Mouse (Mus musculus): ENCODE results near the gene Iqsec1. TPM values are rescaled to one million over a fixed set of nuclear protein-coding genes. Genes with fewer than 3 reads are reported as not detected.
"Not testable (repeated sequence)": the region's sequence is repeated elsewhere in the genome, so short reads cannot be mapped to it uniquely, and the experiment has no call there.

The Iqsec1 gene
- polyA plus RNA-seq, 1 experiment from 2014 or later, result 8.7 TPM

GRCm38 (mm10) chr6:90632526-90632925, 356.0 kb downstream of the Iqsec1 start:
- not testable (repeated sequence) for H3K27me3 ChIP-seq (replicated peaks); H3K27ac ChIP-seq; H3K9me3 ChIP-seq; H3K9ac ChIP-seq; H3K36me3 ChIP-seq; ATAC-seq; H3K4me1 ChIP-seq (replicated peaks); H3K4me2 ChIP-seq (replicated peaks); H3K4me3 ChIP-seq (replicated peaks)
- 81% methylated on average over 3 of the region's 3 CpGs for WGBS

- no peaks in the 10 kb centered on the region for H3K27me3 ChIP-seq (replicated peaks)
- 92% methylated on average over 7 of the region's 7 CpGs for WGBS
- no peaks in the 10 kb centered on the region for H3K9me3 ChIP-seq
- no peak overlapping the region for H3K27ac ChIP-seq
- H3K4me1 ChIP-seq (replicated peaks), result no peaks in the 10 kb centered on the region
- H3K4me2 ChIP-seq (replicated peaks), result no peak overlapping the region
- H3K4me3 ChIP-seq (replicated peaks), result no peak overlapping the region
- H3K36me3 ChIP-seq, result no peaks in the 10 kb centered on the region
- no peak overlapping the region for H3K9ac ChIP-seq
- no peak for ATAC-seq
These were observed 358.1 kb downstream of the Iqsec1 start for GRCm38 (mm10) chr6:90630427-90630826.

- Histone ChIP-seq H3K9me3 (no peaks in the 10 kb centered on the region), H3K36me3 (no peaks in the 10 kb centered on the region), H3K27ac (no peak overlapping the region), H3K9ac (no peak overlapping the region), H3K4me1 (replicated peaks) (peaks cover 5% of the 10 kb centered on the region), H3K4me3 (replicated peaks) (no peak overlapping the region), H3K27me3 (replicated peaks) (no peaks in the 10 kb centered on the region), H3K4me2 (replicated peaks) (no peak overlapping the region)
- WGBS, result 73% methylated on average over 6 of the region's 6 CpGs
- no peak for ATAC-seq
These were observed 359.0 kb downstream of the Iqsec1 start for GRCm38 (mm10) chr6:90629506-90629905.

GRCm38 (mm10) chr6:90627556-90627955, 360.9 kb downstream of the Iqsec1 start:
- Histone ChIP-seq H3K4me2 (replicated peaks) (no peak overlapping the region), H3K4me3 (replicated peaks) (no peak overlapping the region), H3K9me3 (no peaks in the 10 kb centered on the region), H3K4me1 (replicated peaks) (peaks cover 7% of the 10 kb centered on the region), H3K36me3 (no peaks in the 10 kb centered on the region), H3K27me3 (replicated peaks) (no peaks in the 10 kb centered on the region), H3K9ac (no peak overlapping the region), H3K27ac (no peak overlapping the region)
- no peak for ATAC-seq
- WGBS, result 80% methylated on average over 4 of the region's 4 CpGs

GRCm38 (mm10) chr6:90625207-90625994, 363.1 kb downstream of the Iqsec1 start:
- peaks cover 19% of the 10 kb centered on the region for H3K4me1 ChIP-seq (replicated peaks)
- no peak overlapping the region for H3K4me2 ChIP-seq (replicated peaks)
- H3K9ac ChIP-seq, result no peak overlapping the region
- no peaks in the 10 kb centered on the region for H3K36me3 ChIP-seq
- H3K4me3 ChIP-seq (replicated peaks), result no peak overlapping the region
- no peaks in the 10 kb centered on the region for H3K9me3 ChIP-seq
- H3K27ac ChIP-seq, result no peak overlapping the region
- no peak for ATAC-seq
- 84% methylated on average over 7 of the region's 7 CpGs for WGBS
- H3K27me3 ChIP-seq (replicated peaks), result no peaks in the 10 kb centered on the region

GRCm38 (mm10) chr6:90624733-90625132, 363.8 kb downstream of the Iqsec1 start:
- no peak overlapping the region for H3K27ac ChIP-seq
- H3K4me1 ChIP-seq (replicated peaks), result peaks cover 19% of the 10 kb centered on the region

GRCm38 (mm10) chr6:90624184-90624583, 364.3 kb downstream of the Iqsec1 start:
- WGBS, result 64% methylated on average over 6 of the region's 6 CpGs
- Histone ChIP-seq H3K36me3 (no peaks in the 10 kb centered on the region), H3K27me3 (replicated peaks) (no peaks in the 10 kb centered on the region), H3K27ac (no peak overlapping the region), H3K9ac (no peak overlapping the region), H3K4me1 (replicated peaks) (peaks cover 19% of the 10 kb centered on the region), H3K4me3 (replicated peaks) (no peak overlapping the region), H3K9me3 (no peaks in the 10 kb centered on the region), H3K4me2 (replicated peaks) (no peak overlapping the region)
- ATAC-seq, result no peak

More at GRCm38 (mm10) chr6:90624733-90625132, 363.8 kb downstream of the Iqsec1 start:
- H3K36me3 ChIP-seq, result no peaks in the 10 kb centered on the region
- 75% methylated on average over 11 of the region's 11 CpGs for WGBS
- H3K4me2 ChIP-seq (replicated peaks), result no peak overlapping the region
- no peaks in the 10 kb centered on the region for H3K27me3 ChIP-seq (replicated peaks)
- ATAC-seq, result no peak
- H3K4me3 ChIP-seq (replicated peaks), result no peak overlapping the region
- no peaks in the 10 kb centered on the region for H3K9me3 ChIP-seq
- H3K9ac ChIP-seq, result no peak overlapping the region

GRCm38 (mm10) chr6:90623456-90623836, 365.0 kb downstream of the Iqsec1 start:
- no peak overlapping the region for H3K4me2 ChIP-seq (replicated peaks)
- H3K4me3 ChIP-seq (replicated peaks), result no peak overlapping the region
- H3K9me3 ChIP-seq, result no peaks in the 10 kb centered on the region
- WGBS, result 65% methylated on average over 5 of the region's 5 CpGs
- peaks cover 19% of the 10 kb centered on the region for H3K4me1 ChIP-seq (replicated peaks)
- H3K27me3 ChIP-seq (replicated peaks), result no peaks in the 10 kb centered on the region
- H3K27ac ChIP-seq, result peak overlapping the region; percentile 66
- peak; percentile 52 for ATAC-seq
- no peak overlapping the region for H3K9ac ChIP-seq
- no peaks in the 10 kb centered on the region for H3K36me3 ChIP-seq

GRCm38 (mm10) chr6:90622758-90623455, 365.6 kb downstream of the Iqsec1 start:
- Histone ChIP-seq H3K9me3 (no peaks in the 10 kb centered on the region), H3K4me2 (replicated peaks) (0 out of 2 replicates have a peak overlapping the region, but pooled peaks have one; percentile 27), H3K4me1 (replicated peaks) (peaks cover 19% of the 10 kb centered on the region), H3K27me3 (replicated peaks) (no peaks in the 10 kb centered on the region), H3K27ac (peak overlapping the region; percentile 45; the same call in 1 of the 2 replicates), H3K4me3 (replicated peaks) (no peak overlapping the region), H3K9ac (0 out of 2 replicates have a peak overlapping the region, but pooled peaks have one; percentile 12), H3K36me3 (no peaks in the 10 kb centered on the region)
- peak; percentile 87 for ATAC-seq
- 37% methylated on average over 11 of the region's 11 CpGs for WGBS

GRCm38 (mm10) chr6:90621584-90621890, 366.9 kb downstream of the Iqsec1 start:
- Histone ChIP-seq H3K36me3 (no peaks in the 10 kb centered on the region), H3K4me1 (replicated peaks) (peaks cover 19% of the 10 kb centered on the region), H3K9me3 (no peaks in the 10 kb centered on the region), H3K27me3 (replicated peaks) (no peaks in the 10 kb centered on the region), H3K4me3 (replicated peaks) (no peak overlapping the region), H3K9ac (no peak overlapping the region), H3K4me2 (replicated peaks) (no peak overlapping the region), H3K27ac (no peak overlapping the region)
- 47% methylated on average over 6 of the region's 6 CpGs for WGBS
- ATAC-seq, result no peak

- Histone ChIP-seq H3K4me3 (replicated peaks) (no peak overlapping the region), H3K9ac (no peak overlapping the region), H3K27me3 (replicated peaks) (no peaks in the 10 kb centered on the region), H3K4me2 (replicated peaks) (no peak overlapping the region), H3K4me1 (replicated peaks) (peaks cover 19% of the 10 kb centered on the region), H3K9me3 (no peaks in the 10 kb centered on the region), H3K27ac (no peak overlapping the region), H3K36me3 (no peaks in the 10 kb centered on the region)
- 57% methylated on average over 9 of the region's 9 CpGs for WGBS
- ATAC-seq, result no peak
These were observed 367.5 kb downstream of the Iqsec1 start for GRCm38 (mm10) chr6:90620791-90621583.

- Histone ChIP-seq H3K36me3 (no peaks in the 10 kb centered on the region), H3K9ac (no peak overlapping the region), H3K4me2 (replicated peaks) (no peak overlapping the region), H3K4me3 (replicated peaks) (no peak overlapping the region), H3K9me3 (no peaks in the 10 kb centered on the region), H3K27ac (no peak overlapping the region), H3K4me1 (replicated peaks) (peaks cover 18% of the 10 kb centered on the region), H3K27me3 (replicated peaks) (no peaks in the 10 kb centered on the region)
- WGBS, result 72% methylated on average over 5 of the region's 5 CpGs
- no peak for ATAC-seq
These were observed 368.5 kb downstream of the Iqsec1 start for GRCm38 (mm10) chr6:90619936-90620335.
